Mouse (Mus musculus): ENCODE data around the gene Otop2.

- TF ChIP-seq POLR2A (IDR thresholded peaks at IDR 0.05; ENCODE audit: control insufficient read depth in 1 of 2, insufficient read depth in 1 of 2, low read depth in 1 of 2, low read length in 2 of 2, poor library complexity in 1 of 2) (no peak), USF1 (IDR thresholded peaks at IDR 0.05; ENCODE audit: low read depth, low read length) (no peak), CHD1 (IDR thresholded peaks at IDR 0.05; ENCODE audit: low read depth, low read length) (no peak)
Observed at GRCm38 (mm10) chr11:115381276-115381675, 74.3 kb downstream of the Otop2 start.
